Mouse (Mus musculus) heart, embryonic 14.5 days (tissue): ENCODE measurements at regions not wholly inside any gene's neighbourhood (a gene's known extent, or its start where the extent isn't known, plus 50 kb on each side); places are given as distances from the start of the nearest gene placed in this dataset.

Experiments used
- ATAC-seq: fragments of 200-750 bp; cut with Nextera tagmentation; 2 replicates; pipeline ENCODE4 v1.8.0; 2017; ENCODE audit warnings: low read depth, moderate TSS enrichment; ENCODE audit not compliant: insufficient number of reproducible peaks, insufficient read depth, low FRiP score
- H3K27ac ChIP-seq, 2 experiments: fragments of 200-500 bp in 1 of 2; fragments of 300-500 bp in 1 of 2; sonication (generic) in 1 of 2; replicated peaks in 1 of 2; 2 replicates each; pipeline ENCODE4 v1.5.1; 2012 to 2014; ENCODE audit warnings: low read depth in 2 of 2, low read length in 2 of 2, control low read depth in 1 of 2, mild to moderate bottlenecking in 1 of 2, mixed read lengths in 1 of 2; ENCODE audit not compliant: control insufficient read depth in 1 of 2, insufficient read depth in 1 of 2
- H3K27me3 ChIP-seq: fragments of 300-500 bp; sonication (generic); 2 replicates; pipeline ENCODE4 v1.6.1; 2014; ENCODE audit warnings: mild to moderate bottlenecking, low read length, control low read depth; ENCODE audit not compliant: control insufficient read depth, insufficient read depth
- H3K36me3 ChIP-seq: fragments of 300-500 bp; sonication (generic); 2 replicates; pipeline ENCODE4 v1.6.1; 2014; ENCODE audit warnings: mild to moderate bottlenecking, control low read depth, low read length, mixed read lengths; ENCODE audit not compliant: control insufficient read depth, insufficient read depth
- H3K4me1 ChIP-seq, 2 experiments: fragments of 200-500 bp in 1 of 2; fragments of 300-500 bp in 1 of 2; sonication (generic) in 1 of 2; 2 replicates each; pipeline ENCODE4 v1.6.1; 2012 to 2014; ENCODE audit warnings: low read length in 2 of 2, control low read depth in 1 of 2, mixed read lengths in 1 of 2; ENCODE audit not compliant: control insufficient read depth in 2 of 2, insufficient read depth in 2 of 2
- H3K4me2 ChIP-seq: fragments of 300-500 bp; sonication (generic); 2 replicates; pipeline ENCODE4 v1.6.1; 2014; ENCODE audit warnings: mild to moderate bottlenecking, low read length
- H3K4me3 ChIP-seq, 2 experiments: fragments of 200-500 bp in 1 of 2; fragments of 300-500 bp in 1 of 2; sonication (generic) in 1 of 2; 2 replicates each; pipeline ENCODE4 v1.5.1; 2012 to 2014; ENCODE audit warnings: low read length in 2 of 2, mild to moderate bottlenecking in 2 of 2, control low read depth in 1 of 2, low read depth in 1 of 2, moderate library complexity in 1 of 2; ENCODE audit not compliant: control insufficient read depth in 1 of 2, insufficient read depth in 1 of 2
- H3K9ac ChIP-seq: fragments of 300-500 bp; sonication (generic); 2 replicates; pipeline ENCODE4 v1.6.1; 2014; ENCODE audit warnings: mild to moderate bottlenecking, low read length
- H3K9me3 ChIP-seq: fragments of 300-500 bp; sonication (generic); 2 replicates; pipeline ENCODE4 v1.6.1; 2016; ENCODE audit warnings: low read length, control low read depth; ENCODE audit not compliant: control insufficient read depth
- WGBS: fragments of 180-500 bp; shearing (Covaris S2); extraction: QIAGEN DNeasy Blood & Tissue Kit; methylation state at CpG from one replicate; pipeline ENCODE4 v1.1.7; 2014; 5-methylcytosine and 5-hydroxymethylcytosine counted together

- 56% methylated on average over 2 of the region's 2 CpGs for WGBS
- Histone ChIP-seq H3K27me3 (no peaks in the 10 kb centered on the region), H3K9ac (no peak overlapping the region), H3K27ac (no peak overlapping the region), H3K36me3 (no peaks in the 10 kb centered on the region), H3K4me1 (no peaks in the 10 kb centered on the region), H3K4me2 (no peak overlapping the region), H3K4me3 (no peak overlapping the region), H3K9me3 (no peaks in the 10 kb centered on the region)
- no peak for ATAC-seq
Observed at GRCm38 (mm10) chr16:75240383-75240782, 345.5 kb downstream of the Lipi start.

GRCm38 (mm10) chr16:75232133-75232532 lies 353.7 kb downstream of the Lipi start:
- Histone ChIP-seq H3K4me2 (no peak overlapping the region), H3K9ac (no peak overlapping the region), H3K4me1 (no peaks in the 10 kb centered on the region), H3K27ac (no peak overlapping the region), H3K36me3 (no peaks in the 10 kb centered on the region), H3K4me3 (no peak overlapping the region), H3K9me3 (no peaks in the 10 kb centered on the region), H3K27me3 (no peaks in the 10 kb centered on the region)
- no peak for ATAC-seq
- WGBS = 85% methylated on average over 1 of the region's 1 CpGs

- H3K36me3 ChIP-seq = no peaks in the 10 kb centered on the region
- H3K9me3 ChIP-seq = no peaks in the 10 kb centered on the region
- no peak for ATAC-seq
- H3K4me2 ChIP-seq = no peak overlapping the region
- H3K9ac ChIP-seq = no peak overlapping the region
- no peaks in the 10 kb centered on the region for H3K4me1 ChIP-seq
- no peaks in the 10 kb centered on the region for H3K27me3 ChIP-seq
- H3K4me3 ChIP-seq = no peak overlapping the region
- no peak overlapping the region for H3K27ac ChIP-seq
- 65% methylated on average over 2 of the region's 2 CpGs for WGBS
Observed at GRCm38 (mm10) chr16:75193404-75193803, 392.5 kb downstream of the Lipi start.

GRCm38 (mm10) chr16:75190316-75190715 lies 395.5 kb downstream of the Lipi start:
- no peaks in the 10 kb centered on the region for H3K4me1 ChIP-seq
- ATAC-seq = no peak
- no peaks in the 10 kb centered on the region for H3K9me3 ChIP-seq
- no peak overlapping the region for H3K9ac ChIP-seq
- no peak overlapping the region for H3K4me3 ChIP-seq
- H3K4me2 ChIP-seq = no peak overlapping the region
- H3K27me3 ChIP-seq = no peaks in the 10 kb centered on the region
- H3K27ac ChIP-seq = no peak overlapping the region
- H3K36me3 ChIP-seq = no peaks in the 10 kb centered on the region
- 90% methylated on average over 6 of the region's 6 CpGs for WGBS

- Histone ChIP-seq H3K27me3 (no peaks in the 10 kb centered on the region), H3K4me2 (no peak overlapping the region), H3K9me3 (no peaks in the 10 kb centered on the region), H3K9ac (no peak overlapping the region), H3K4me3 (no peak overlapping the region), H3K36me3 (no peaks in the 10 kb centered on the region), H3K4me1 (no peaks in the 10 kb centered on the region), H3K27ac (no peak overlapping the region)
- 70% methylated on average over 1 of the region's 1 CpGs for WGBS
- ATAC-seq = no peak
Observed at GRCm38 (mm10) chr16:75166040-75166439, 419.8 kb downstream of the Lipi start.

- Histone ChIP-seq H3K4me3 (no peak overlapping the region), H3K9me3 (no peaks in the 10 kb centered on the region), H3K36me3 (no peaks in the 10 kb centered on the region), H3K27ac (no peak overlapping the region), H3K4me1 (no peaks in the 10 kb centered on the region), H3K27me3 (no peaks in the 10 kb centered on the region), H3K9ac (no peak overlapping the region), H3K4me2 (no peak overlapping the region)
- WGBS = 69% methylated on average over 6 of the region's 6 CpGs
- no peak for ATAC-seq
Observed at GRCm38 (mm10) chr16:75164969-75165726, 420.7 kb downstream of the Lipi start.

GRCm38 (mm10) chr16:75159740-75160139 lies 426.1 kb downstream of the Lipi start:
- H3K27ac ChIP-seq = no peak overlapping the region
- H3K27me3 ChIP-seq = no peaks in the 10 kb centered on the region
- no peaks in the 10 kb centered on the region for H3K9me3 ChIP-seq
- ATAC-seq = no peak
- no peak overlapping the region for H3K4me2 ChIP-seq
- no peaks in the 10 kb centered on the region for H3K4me1 ChIP-seq
- 86% methylated on average over 2 of the region's 2 CpGs for WGBS
- H3K9ac ChIP-seq = no peak overlapping the region
- H3K4me3 ChIP-seq = no peak overlapping the region
- H3K36me3 ChIP-seq = no peaks in the 10 kb centered on the region

- Histone ChIP-seq H3K27me3 (no peaks in the 10 kb centered on the region), H3K9me3 (no peaks in the 10 kb centered on the region), H3K4me2 (no peak overlapping the region), H3K4me3 (no peak overlapping the region), H3K9ac (no peak overlapping the region), H3K27ac (no peak overlapping the region), H3K36me3 (no peaks in the 10 kb centered on the region), H3K4me1 (no peaks in the 10 kb centered on the region)
- WGBS = 80% methylated on average over 5 of the region's 5 CpGs
- no peak for ATAC-seq
Observed at GRCm38 (mm10) chr16:75155441-75156038, 430.3 kb downstream of the Lipi start.
